Mouse (Mus musculus): ENCODE data around the gene Dact2.

GRCm38 (mm10) chr17:14205236-14205635 lies 1.1 kb upstream of the Dact2 start:
- TF ChIP-seq ZNF384 (IDR thresholded peaks at IDR 0.05; ENCODE audit: low read depth, low read length) (no peak), MAFK (IDR thresholded peaks at IDR 0.05; ENCODE audit: insufficient read depth, low read depth, low read length) (no peak), HCFC1 (IDR thresholded peaks at IDR 0.05; ENCODE audit: borderline replicate concordance, insufficient read depth, low read length) (no peak), CHD2 (IDR thresholded peaks at IDR 0.05; ENCODE audit: low read depth, low read length) (no peak)
